Mouse (Mus musculus) testis, adult 2 months (tissue): ENCODE data around the gene Bmper. TPM values are rescaled to one million over a fixed set of nuclear protein-coding genes. Genes with fewer than 3 reads are reported as not detected.

Experiments used
- H3K27ac ChIP-seq: fragments of 200-500 bp; 2 replicates; pipeline ENCODE4 v1.5.1; 2012; ENCODE audit warnings: low read depth, low read length; ENCODE audit not compliant: control insufficient read depth, insufficient read depth
- H3K27me3 ChIP-seq: fragments of 200-500 bp; 2 replicates; pipeline ENCODE4 v1.6.1; 2012; ENCODE audit warnings: mild to moderate bottlenecking, low read length, moderate library complexity; ENCODE audit not compliant: control insufficient read depth, insufficient read depth
- H3K36me3 ChIP-seq: fragments of 200-500 bp; 2 replicates; pipeline ENCODE4 v1.6.1; 2012; ENCODE audit warnings: mild to moderate bottlenecking, low read length; ENCODE audit not compliant: control insufficient read depth, insufficient read depth
- H3K4me1 ChIP-seq: fragments of 200-500 bp; 2 replicates; pipeline ENCODE4 v1.6.1; 2012; ENCODE audit warnings: low read length; ENCODE audit not compliant: control insufficient read depth, insufficient read depth
- H3K4me3 ChIP-seq: fragments of 200-500 bp; 2 replicates; pipeline ENCODE4 v1.5.1; 2012; ENCODE audit warnings: low read depth, mild to moderate bottlenecking, low read length, moderate library complexity, mixed read lengths; ENCODE audit not compliant: control insufficient read depth
- CTCF ChIP-seq: fragments of 200-500 bp; IDR thresholded peaks from 2 replicates; pipeline ENCODE4 v1.5.1; 2012; ENCODE audit warnings: low read depth, mild to moderate bottlenecking, inconsistent platforms, low read length, moderate library complexity; ENCODE audit not compliant: control insufficient read depth, insufficient read depth, insufficient replicate concordance
- POLR2A ChIP-seq: fragments of 200-500 bp; IDR thresholded peaks from 2 replicates; pipeline ENCODE4 v1.6.1; 2012; ENCODE audit warnings: low read depth, mild to moderate bottlenecking, inconsistent platforms, low read length, moderate library complexity; ENCODE audit not compliant: control insufficient read depth
- polyA plus RNA-seq: library from polyadenylated mRNA; depleted of rRNA; stranded (reverse); fragments of >200 nt; gene quantifications from 2 replicates; pipeline ENCODE4 v1.2.3, GENCODE M21; 2012

The Bmper gene
- polyA plus RNA-seq, 1 experiment: 0.30 TPM

DNA sequence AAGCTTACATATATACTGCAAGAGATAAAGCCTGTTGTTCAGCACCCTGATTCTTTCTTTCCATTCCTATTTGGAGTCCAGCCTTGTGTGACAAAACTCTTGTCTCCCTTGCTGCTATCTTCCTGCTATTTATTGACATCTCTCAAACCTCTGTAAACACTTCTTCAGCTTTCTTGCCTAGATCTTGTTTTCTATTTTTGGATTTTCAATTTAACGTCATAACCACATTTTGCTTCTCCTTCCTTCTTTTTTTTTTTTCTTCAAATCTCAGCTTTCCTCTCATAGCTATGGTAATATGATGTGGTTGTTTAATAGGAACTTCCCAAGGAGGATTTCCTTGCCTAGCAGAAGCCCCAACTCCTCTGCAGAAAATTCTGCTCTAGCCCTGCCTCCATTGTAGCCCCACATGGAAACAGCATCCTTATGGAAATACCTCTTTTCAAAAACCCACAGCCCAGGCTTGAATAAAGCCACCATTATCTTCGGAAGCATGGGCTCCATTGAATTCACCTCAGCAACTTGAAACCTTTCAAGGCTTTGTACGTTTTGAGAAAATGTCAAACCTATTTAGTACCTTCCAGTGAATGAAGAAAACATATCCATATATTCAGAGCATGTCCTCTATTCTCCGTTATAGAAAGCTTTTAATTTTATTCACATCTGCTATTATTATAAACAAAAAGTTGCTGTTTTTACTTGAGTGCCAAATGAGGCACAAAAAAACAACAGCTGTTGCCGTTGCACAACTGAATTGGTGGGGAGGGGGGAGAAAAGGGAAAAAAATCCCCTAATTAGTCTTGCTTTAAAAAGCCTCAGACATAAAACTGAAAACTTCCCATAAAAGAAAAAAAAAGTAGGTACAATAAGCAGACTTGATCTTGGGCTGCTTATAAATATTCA is 155.2 kb downstream of the Bmper start:
- no peaks in the 10 kb centered on the region for H3K27me3 ChIP-seq
- no peak overlapping the region for H3K27ac ChIP-seq
- no peaks in the 10 kb centered on the region for H3K36me3 ChIP-seq
- TF ChIP-seq POLR2A (no peak), CTCF (no peak)
- H3K4me3 ChIP-seq: no peak overlapping the region
- no peaks in the 10 kb centered on the region for H3K4me1 ChIP-seq

- no peak for TF ChIP-seq CTCF
- no peak for TF ChIP-seq POLR2A
- Histone ChIP-seq H3K27ac (no peak overlapping the region), H3K36me3 (no peaks in the 10 kb centered on the region), H3K4me1 (no peaks in the 10 kb centered on the region), H3K4me3 (no peak overlapping the region), H3K27me3 (no peaks in the 10 kb centered on the region)
Observed at GRCm38 (mm10) chr9:23378731-23379170, 155.9 kb downstream of the Bmper start.

DNA sequence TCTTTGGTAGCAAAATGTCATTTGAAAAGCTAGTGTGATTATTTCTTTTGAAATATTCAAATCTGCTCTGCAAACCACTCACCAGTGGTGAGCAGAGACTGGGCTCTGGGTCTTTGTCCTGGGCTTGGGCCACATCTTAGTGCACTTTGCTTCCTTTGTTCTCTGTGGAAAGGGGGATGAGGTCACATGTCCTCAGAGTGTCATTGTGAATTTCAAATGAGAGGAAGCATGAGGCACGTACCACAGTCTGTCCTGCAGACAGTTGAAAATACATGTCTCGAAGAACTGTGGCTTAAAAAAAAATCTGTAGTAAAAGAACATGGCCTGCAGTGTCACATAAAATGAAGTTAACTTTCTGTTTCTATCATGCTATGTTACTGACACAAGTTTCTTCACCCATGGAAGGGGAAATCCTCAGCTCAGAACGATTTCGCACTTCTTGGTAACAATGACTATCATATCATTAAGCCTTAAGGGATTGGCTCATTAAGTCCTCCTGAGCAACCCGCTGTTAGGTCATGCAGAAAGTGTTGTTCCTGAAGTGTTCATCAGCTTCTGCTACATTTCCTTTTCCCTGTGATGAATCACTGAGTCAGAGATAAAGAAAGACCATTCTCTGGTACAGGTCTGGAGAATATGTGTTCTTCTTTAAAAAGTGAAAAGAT is 157.4 kb downstream of the Bmper start:
- TF ChIP-seq CTCF (no peak), POLR2A (no peak)
- Histone ChIP-seq H3K4me3 (no peak overlapping the region), H3K36me3 (no peaks in the 10 kb centered on the region), H3K27ac (no peak overlapping the region), H3K4me1 (no peaks in the 10 kb centered on the region), H3K27me3 (no peaks in the 10 kb centered on the region)

- Histone ChIP-seq H3K4me1 (no peaks in the 10 kb centered on the region), H3K27me3 (no peaks in the 10 kb centered on the region), H3K4me3 (no peak overlapping the region), H3K36me3 (no peaks in the 10 kb centered on the region), H3K27ac (no peak overlapping the region)
- TF ChIP-seq POLR2A: no peak
- TF ChIP-seq CTCF: no peak
Observed at GRCm38 (mm10) chr9:23383291-23383690, 160.4 kb downstream of the Bmper start.

GRCm38 (mm10) chr9:23383837-23384236 is 161.0 kb downstream of the Bmper start:
- no peaks in the 10 kb centered on the region for H3K4me1 ChIP-seq
- H3K36me3 ChIP-seq: no peaks in the 10 kb centered on the region
- H3K4me3 ChIP-seq: no peak overlapping the region
- no peaks in the 10 kb centered on the region for H3K27me3 ChIP-seq
- H3K27ac ChIP-seq: no peak overlapping the region
- no peak for TF ChIP-seq POLR2A
- TF ChIP-seq CTCF: no peak

GRCm38 (mm10) chr9:23384880-23385279 is 162.0 kb downstream of the Bmper start:
- TF ChIP-seq CTCF (no peak), POLR2A (no peak)
- no peaks in the 10 kb centered on the region for H3K36me3 ChIP-seq
- no peak overlapping the region for H3K4me3 ChIP-seq
- no peak overlapping the region for H3K27ac ChIP-seq
- no peaks in the 10 kb centered on the region for H3K27me3 ChIP-seq
- no peaks in the 10 kb centered on the region for H3K4me1 ChIP-seq

GRCm38 (mm10) chr9:23386201-23386600 is 163.3 kb downstream of the Bmper start:
- H3K27me3 ChIP-seq: no peaks in the 10 kb centered on the region
- H3K4me1 ChIP-seq: no peaks in the 10 kb centered on the region
- TF ChIP-seq CTCF (no peak), POLR2A (no peak)
- no peak overlapping the region for H3K4me3 ChIP-seq
- no peak overlapping the region for H3K27ac ChIP-seq
- no peaks in the 10 kb centered on the region for H3K36me3 ChIP-seq

DNA sequence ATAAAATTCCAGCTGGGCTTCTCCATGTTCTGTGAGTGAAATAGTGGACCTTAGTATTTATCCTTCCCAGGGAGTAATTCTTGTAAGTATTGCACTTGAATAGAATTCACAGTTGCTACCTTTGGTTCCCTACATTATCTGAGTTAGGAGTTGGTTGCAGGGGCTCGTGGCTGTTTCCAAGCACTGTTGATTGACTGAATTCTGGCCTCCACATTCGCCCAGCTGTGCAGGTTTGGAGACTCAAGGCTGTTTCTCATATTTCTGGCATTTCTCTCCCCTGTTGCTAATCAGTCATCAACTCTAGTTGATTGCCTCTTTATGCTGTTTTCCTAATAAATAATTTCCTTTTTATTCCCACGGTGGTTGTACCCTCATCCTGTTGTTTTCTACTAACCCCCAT is 167.2 kb downstream of the Bmper start:
- Histone ChIP-seq H3K36me3 (no peaks in the 10 kb centered on the region), H3K4me1 (no peaks in the 10 kb centered on the region), H3K27me3 (no peaks in the 10 kb centered on the region), H3K27ac (no peak overlapping the region), H3K4me3 (no peak overlapping the region)
- TF ChIP-seq POLR2A (no peak), CTCF (no peak)
